Mouse (Mus musculus): ENCODE measurements around the gene Schip1. TPM values are rescaled to one million over a fixed set of nuclear protein-coding genes. Genes with fewer than 3 reads are reported as not detected.

Gene Schip1
- polyA plus RNA-seq, 2 experiments, result 1.1 to 1.6 TPM

DNA sequence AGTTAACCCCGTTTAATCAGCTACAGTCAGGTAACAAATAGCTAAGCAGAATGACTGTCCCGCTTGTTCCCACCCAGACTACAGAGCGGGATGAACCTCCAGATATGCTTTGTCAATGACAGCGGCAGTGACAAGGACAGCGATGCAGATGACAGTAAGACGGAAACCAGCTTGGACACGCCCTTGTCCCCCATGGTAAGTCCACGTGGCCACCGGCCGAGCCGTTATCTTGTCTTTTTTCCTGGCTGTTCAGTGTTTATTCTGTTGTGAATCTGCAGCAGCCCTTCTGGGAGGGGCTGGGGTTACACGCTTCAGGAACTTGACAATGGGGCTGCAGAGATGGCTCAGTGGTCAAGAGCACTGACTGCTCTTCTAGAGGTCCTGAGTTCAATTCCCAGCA lies 551.8 kb downstream of the Schip1 start:
- WGBS (ENCODE audit: insufficient replicate concordance), result 11% methylated on average over 12 of the region's 12 CpGs
- no peak overlapping the region for H3K27ac ChIP-seq
- no peak overlapping the region for H3K4me3 ChIP-seq (ENCODE audit: insufficient read depth in 1 of 2, low read depth in 2 of 2, low read length in 2 of 2)
- H3K4me1 ChIP-seq (replicated peaks; ENCODE audit: control insufficient read depth in 2 of 2, insufficient read depth in 2 of 2, low read length in 1 of 2), result peaks cover 0 to 4% of the 10 kb centered on the region in 2 experiments; a peak in 1 of 4 replicates
- no peak for DNase-seq (ENCODE audit: low read depth in 3 of 3, low spot score in 3 of 3)
- no peaks in the 10 kb centered on the region for H3K27me3 ChIP-seq (ENCODE audit: control insufficient read depth, insufficient read depth, low read length)
- TF ChIP-seq CTCF (IDR thresholded peaks at IDR 0.05; ENCODE audit: low read depth) (no peak), EP300 (IDR thresholded peaks at IDR 0.05; ENCODE audit: low read depth) (no peak)
- no peaks in the 10 kb centered on the region for H3K9me3 ChIP-seq (ENCODE audit: control insufficient read depth, low read length)
- ATAC-seq (ENCODE audit: insufficient read depth), result no peak
- H3K9ac ChIP-seq (replicated peaks), result no peak overlapping the region
- H3K4me2 ChIP-seq (ENCODE audit: low read depth), result no peak overlapping the region
- H3K36me3 ChIP-seq (replicated peaks; ENCODE audit: control insufficient read depth, insufficient read depth, low read depth), result no peaks in the 10 kb centered on the region

DNA sequence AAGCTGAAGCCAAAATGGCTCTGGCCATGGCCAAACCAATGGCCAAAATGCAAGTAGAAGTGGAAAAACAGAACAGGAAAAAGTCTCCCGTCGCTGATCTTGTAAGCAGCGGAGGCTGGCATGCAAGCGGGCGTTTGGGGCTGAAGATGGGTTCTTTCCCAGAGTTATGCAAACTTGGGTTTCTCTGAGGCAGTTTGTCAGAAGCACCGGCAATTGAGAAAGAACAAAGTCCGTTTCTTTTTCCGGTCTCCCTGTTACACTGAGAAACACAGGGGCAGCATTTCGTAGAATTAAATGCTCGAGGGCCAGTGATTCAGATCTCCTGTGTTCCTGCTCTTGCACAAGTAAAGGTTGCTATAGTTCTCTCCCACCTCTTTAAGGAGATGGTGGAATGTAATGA lies 553.1 kb downstream of the Schip1 start:
- Histone ChIP-seq H3K4me1 (replicated peaks; ENCODE audit: control insufficient read depth in 2 of 2, insufficient read depth in 2 of 2, low read length in 1 of 2) (peaks cover 0 to 4% of the 10 kb centered on the region in 2 experiments; a peak in 1 of 4 replicates), H3K27me3 (ENCODE audit: control insufficient read depth, insufficient read depth, low read length) (no peaks in the 10 kb centered on the region), H3K4me2 (ENCODE audit: low read depth) (no peak overlapping the region), H3K4me3 (ENCODE audit: insufficient read depth in 1 of 2, low read depth in 2 of 2, low read length in 2 of 2) (no peak overlapping the region), H3K9me3 (ENCODE audit: control insufficient read depth, low read length) (no peaks in the 10 kb centered on the region), H3K36me3 (replicated peaks; ENCODE audit: control insufficient read depth, insufficient read depth, low read depth) (no peaks in the 10 kb centered on the region), H3K27ac (no peak overlapping the region), H3K9ac (replicated peaks) (no peak overlapping the region)
- 78% methylated on average over 10 of the region's 10 CpGs for WGBS (ENCODE audit: insufficient replicate concordance)
- no peak for TF ChIP-seq EP300 (IDR thresholded peaks at IDR 0.05; ENCODE audit: low read depth)
- no peak for TF ChIP-seq CTCF (IDR thresholded peaks at IDR 0.05; ENCODE audit: low read depth)
- DNase-seq (ENCODE audit: low read depth in 3 of 3, low spot score in 3 of 3), result no peak
- no peak for ATAC-seq (ENCODE audit: insufficient read depth)

DNA sequence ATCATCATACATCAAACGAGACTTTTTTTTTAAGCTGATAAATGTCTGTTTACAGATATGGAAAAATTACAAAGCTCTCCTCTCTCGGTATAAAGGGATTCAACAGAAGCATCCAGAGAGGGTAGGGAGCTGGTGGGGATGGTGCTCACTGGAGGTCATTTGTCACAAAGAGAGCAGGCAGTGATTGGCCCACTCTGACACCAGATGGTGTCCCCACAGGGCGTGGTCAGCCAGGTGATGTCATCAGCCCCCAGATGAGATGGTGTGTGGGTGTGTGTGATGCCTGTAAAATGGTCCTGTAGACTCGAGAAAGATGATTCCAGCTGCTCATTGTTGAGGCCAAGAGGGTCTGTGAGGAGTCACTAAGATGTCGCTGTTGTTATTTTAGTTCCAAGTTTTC lies 554.5 kb downstream of the Schip1 start:
- Histone ChIP-seq H3K36me3 (replicated peaks; ENCODE audit: control insufficient read depth, insufficient read depth, low read depth) (no peaks in the 10 kb centered on the region), H3K9me3 (ENCODE audit: control insufficient read depth, low read length) (no peaks in the 10 kb centered on the region), H3K4me2 (ENCODE audit: low read depth) (no peak overlapping the region), H3K9ac (replicated peaks) (no peak overlapping the region), H3K4me3 (ENCODE audit: insufficient read depth in 1 of 2, low read depth in 2 of 2, low read length in 2 of 2) (no peak overlapping the region), H3K27me3 (ENCODE audit: control insufficient read depth, insufficient read depth, low read length) (no peaks in the 10 kb centered on the region), H3K27ac (no peak overlapping the region), H3K4me1 (replicated peaks; ENCODE audit: control insufficient read depth in 2 of 2, insufficient read depth in 2 of 2, low read length in 1 of 2) (peaks cover 0 to 4% of the 10 kb centered on the region in 2 experiments; a peak in 1 of 4 replicates)
- 51% methylated on average over 5 of the region's 5 CpGs for WGBS (ENCODE audit: insufficient replicate concordance)
- ATAC-seq (ENCODE audit: insufficient read depth) (no peak), DNase-seq (ENCODE audit: low read depth in 3 of 3, low spot score in 3 of 3) (no peak)
- TF ChIP-seq CTCF (IDR thresholded peaks at IDR 0.05; ENCODE audit: low read depth) (no peak), EP300 (IDR thresholded peaks at IDR 0.05; ENCODE audit: low read depth) (no peak)

- 58% methylated on average over 3 of the region's 3 CpGs for WGBS (ENCODE audit: insufficient replicate concordance)
- H3K9me3 ChIP-seq (ENCODE audit: control insufficient read depth, low read length), result no peaks in the 10 kb centered on the region
- no peak for DNase-seq (ENCODE audit: low read depth in 3 of 3, low spot score in 3 of 3)
- ATAC-seq (ENCODE audit: insufficient read depth), result no peak
- H3K9ac ChIP-seq (replicated peaks), result no peak overlapping the region
- no peak for TF ChIP-seq EP300 (IDR thresholded peaks at IDR 0.05; ENCODE audit: low read depth)
- no peak for TF ChIP-seq CTCF (IDR thresholded peaks at IDR 0.05; ENCODE audit: low read depth)
- no peaks in the 10 kb centered on the region for H3K27me3 ChIP-seq (ENCODE audit: control insufficient read depth, insufficient read depth, low read length)
- H3K36me3 ChIP-seq (replicated peaks; ENCODE audit: control insufficient read depth, insufficient read depth, low read depth), result no peaks in the 10 kb centered on the region
- no peaks in the 10 kb centered on the region for H3K4me1 ChIP-seq (replicated peaks; ENCODE audit: control insufficient read depth in 2 of 2, insufficient read depth in 2 of 2, low read length in 1 of 2)
- no peak overlapping the region for H3K27ac ChIP-seq
- H3K4me2 ChIP-seq (ENCODE audit: low read depth), result no peak overlapping the region
- no peak overlapping the region for H3K4me3 ChIP-seq (ENCODE audit: insufficient read depth in 1 of 2, low read depth in 2 of 2, low read length in 2 of 2)
These were observed 557.4 kb downstream of the Schip1 start for GRCm38 (mm10) chr3:68621971-68622370.

GRCm38 (mm10) chr3:68623036-68623435 lies 558.4 kb downstream of the Schip1 start:
- Histone ChIP-seq H3K27ac (no peak overlapping the region), H3K9me3 (ENCODE audit: control insufficient read depth, low read length) (no peaks in the 10 kb centered on the region), H3K4me2 (ENCODE audit: low read depth) (no peak overlapping the region), H3K4me3 (ENCODE audit: insufficient read depth in 1 of 2, low read depth in 2 of 2, low read length in 2 of 2) (no peak overlapping the region), H3K9ac (replicated peaks) (no peak overlapping the region), H3K27me3 (ENCODE audit: control insufficient read depth, insufficient read depth, low read length) (no peaks in the 10 kb centered on the region), H3K36me3 (replicated peaks; ENCODE audit: control insufficient read depth, insufficient read depth, low read depth) (no peaks in the 10 kb centered on the region), H3K4me1 (replicated peaks; ENCODE audit: control insufficient read depth in 2 of 2, insufficient read depth in 2 of 2, low read length in 1 of 2) (no peaks in the 10 kb centered on the region)
- no peak for ATAC-seq (ENCODE audit: insufficient read depth)
- no peak for DNase-seq (ENCODE audit: low read depth in 3 of 3, low spot score in 3 of 3)
- TF ChIP-seq CTCF (IDR thresholded peaks at IDR 0.05; ENCODE audit: low read depth), result no peak
- TF ChIP-seq EP300 (IDR thresholded peaks at IDR 0.05; ENCODE audit: low read depth), result no peak
- WGBS (ENCODE audit: insufficient replicate concordance), result 56% methylated on average over 5 of the region's 5 CpGs
